Mouse (Mus musculus): ENCODE data around the gene Ereg. TPM values are rescaled to one million over a fixed set of nuclear protein-coding genes. Genes with fewer than 3 reads are reported as not detected.

The Ereg gene
- total and polyA plus RNA-seq, 2 experiments from 2014 or later, result not detected

DNA sequence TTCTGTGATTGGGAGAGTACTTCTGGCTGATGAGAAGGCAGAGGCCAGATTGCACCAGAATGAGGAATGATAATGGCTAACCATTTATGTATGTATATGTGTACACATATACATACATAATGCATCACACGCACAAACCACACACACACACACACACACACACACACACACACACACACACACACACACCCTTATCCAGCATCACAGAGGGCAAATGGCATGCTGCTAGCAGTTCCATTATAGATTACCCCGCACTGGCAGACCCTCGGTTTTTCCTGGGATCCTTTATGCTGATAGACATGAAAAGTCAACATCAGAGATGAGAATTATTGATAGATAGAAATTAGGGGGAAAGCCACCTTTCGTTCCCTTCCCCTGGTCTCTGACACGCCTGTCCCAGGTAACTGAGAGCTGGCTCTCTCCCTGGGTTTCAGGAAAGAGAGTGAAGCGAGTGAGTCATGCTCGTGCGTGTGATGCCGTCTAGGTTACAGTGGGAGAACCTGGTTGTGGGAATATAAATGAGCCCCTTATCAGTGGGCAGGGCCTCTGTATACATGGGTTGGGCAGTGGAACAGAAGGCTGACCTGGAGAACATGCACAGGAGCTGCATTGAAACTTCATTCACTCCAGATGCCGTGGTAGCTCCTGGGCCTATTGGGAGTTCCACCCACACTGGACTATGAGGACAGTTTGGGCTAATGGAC is 23.6 kb downstream of the Ereg start:
- no peak overlapping the region for H3K9ac ChIP-seq (replicated peaks; ENCODE audit: low read length, poor library complexity, severe bottlenecking)
- H3K27me3 ChIP-seq (ENCODE audit: insufficient read depth, low read length), result no peaks in the 10 kb centered on the region
- no peak for TF ChIP-seq CTCF (IDR thresholded peaks at IDR 0.05)
- no peak overlapping the region for H3K4me2 ChIP-seq (ENCODE audit: low read depth, low read length, poor library complexity, severe bottlenecking)
- H3K27ac ChIP-seq (ENCODE audit: low read depth, low read length), result no peak overlapping the region
- ATAC-seq (ENCODE audit: low FRiP score) (no peak), DNase-seq (ENCODE audit: low spot score) (no peak)
- H3K4me3 ChIP-seq (ENCODE audit: low read depth, low read length), result no peak overlapping the region
- no peaks in the 10 kb centered on the region for H3K9me3 ChIP-seq (ENCODE audit: low read length)
- 91% methylated on average over 10 of the region's 10 CpGs for WGBS
- H3K4me1 ChIP-seq (ENCODE audit: insufficient read depth, low read length), result no peaks in the 10 kb centered on the region
- no peaks in the 10 kb centered on the region for H3K36me3 ChIP-seq (ENCODE audit: insufficient read depth, low read length)

DNA sequence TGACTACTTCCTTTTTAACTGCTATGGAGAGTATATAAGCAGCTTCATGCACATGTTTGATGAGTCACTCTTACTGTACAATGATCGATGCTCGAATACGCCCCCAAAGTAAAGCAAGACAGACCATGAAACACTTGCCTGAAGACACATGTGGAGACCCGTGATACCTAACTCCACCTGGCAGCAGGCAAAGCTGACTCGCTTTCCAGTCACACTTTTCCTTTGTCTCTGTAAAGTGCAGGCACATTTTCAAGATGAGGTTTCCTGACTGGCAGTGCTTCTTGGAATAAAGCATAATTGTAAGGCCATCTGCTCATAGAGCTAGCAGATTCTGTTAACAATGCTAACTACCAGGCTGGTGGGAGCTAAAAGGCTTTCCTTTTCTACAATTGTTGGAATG is 27.3 kb downstream of the Ereg start:
- H3K27ac ChIP-seq (ENCODE audit: low read depth, low read length), result no peak overlapping the region
- no peak overlapping the region for H3K9ac ChIP-seq (replicated peaks; ENCODE audit: low read length, poor library complexity, severe bottlenecking)
- no peak overlapping the region for H3K4me3 ChIP-seq (ENCODE audit: low read depth, low read length)
- DNase-seq (ENCODE audit: low spot score) (no peak), ATAC-seq (ENCODE audit: low FRiP score) (no peak)
- no peaks in the 10 kb centered on the region for H3K36me3 ChIP-seq (ENCODE audit: insufficient read depth, low read length)
- no peaks in the 10 kb centered on the region for H3K27me3 ChIP-seq (ENCODE audit: insufficient read depth, low read length)
- TF ChIP-seq CTCF (IDR thresholded peaks at IDR 0.05), result no peak
- no peaks in the 10 kb centered on the region for H3K9me3 ChIP-seq (ENCODE audit: low read length)
- H3K4me2 ChIP-seq (ENCODE audit: low read depth, low read length, poor library complexity, severe bottlenecking), result no peak overlapping the region
- H3K4me1 ChIP-seq (ENCODE audit: insufficient read depth, low read length), result no peaks in the 10 kb centered on the region
- 97% methylated on average over 5 of the region's 5 CpGs for WGBS

DNA sequence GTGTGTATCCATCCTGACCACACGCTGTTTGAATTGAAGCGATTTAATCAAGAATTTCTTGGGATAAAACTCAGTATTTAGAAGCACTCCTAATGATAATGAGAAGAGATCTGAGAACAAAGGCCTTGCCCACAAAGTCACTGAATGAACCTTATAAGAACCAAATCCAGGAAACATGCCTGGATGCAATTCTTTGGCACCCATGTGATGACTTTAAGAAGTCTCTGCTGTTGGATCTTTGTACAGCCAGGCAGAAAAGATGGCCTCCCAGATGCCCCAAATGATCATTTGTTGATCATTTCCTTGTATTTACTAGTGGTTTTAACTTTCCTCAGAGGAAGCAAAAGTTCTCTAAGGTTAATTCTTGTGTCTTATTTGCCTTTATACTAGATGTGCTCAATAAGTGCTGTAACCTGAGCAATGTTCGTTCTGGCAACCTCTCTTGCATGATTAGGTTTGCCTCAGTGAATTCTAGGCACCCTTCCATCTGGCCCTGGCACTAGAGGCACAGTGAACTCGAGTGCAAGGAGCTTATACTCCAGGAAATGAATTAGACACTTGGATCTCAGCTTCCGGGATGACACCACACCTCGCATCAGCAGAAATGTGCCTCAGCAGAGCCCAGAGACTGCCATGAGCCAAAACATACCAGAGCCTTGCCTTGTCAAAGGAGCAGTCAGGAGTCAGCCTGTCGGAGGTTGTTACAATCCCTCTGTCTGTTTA is 29.7 kb downstream of the Ereg start:
- 79% methylated on average over 7 of the region's 7 CpGs for WGBS
- no peak for TF ChIP-seq CTCF (IDR thresholded peaks at IDR 0.05)
- H3K9ac ChIP-seq (replicated peaks; ENCODE audit: low read length, poor library complexity, severe bottlenecking), result no peak overlapping the region
- no peaks in the 10 kb centered on the region for H3K9me3 ChIP-seq (ENCODE audit: low read length)
- no peak overlapping the region for H3K27ac ChIP-seq (ENCODE audit: low read depth, low read length)
- H3K4me3 ChIP-seq (ENCODE audit: low read depth, low read length), result no peak overlapping the region
- H3K27me3 ChIP-seq (ENCODE audit: insufficient read depth, low read length), result no peaks in the 10 kb centered on the region
- DNase-seq (ENCODE audit: low spot score) (peak; percentile 74), ATAC-seq (ENCODE audit: low FRiP score) (no peak; the same call in 1 of the 2 replicates)
- H3K4me2 ChIP-seq (ENCODE audit: low read depth, low read length, poor library complexity, severe bottlenecking), result no peak overlapping the region
- no peaks in the 10 kb centered on the region for H3K36me3 ChIP-seq (ENCODE audit: insufficient read depth, low read length)
- no peaks in the 10 kb centered on the region for H3K4me1 ChIP-seq (ENCODE audit: insufficient read depth, low read length)

DNA sequence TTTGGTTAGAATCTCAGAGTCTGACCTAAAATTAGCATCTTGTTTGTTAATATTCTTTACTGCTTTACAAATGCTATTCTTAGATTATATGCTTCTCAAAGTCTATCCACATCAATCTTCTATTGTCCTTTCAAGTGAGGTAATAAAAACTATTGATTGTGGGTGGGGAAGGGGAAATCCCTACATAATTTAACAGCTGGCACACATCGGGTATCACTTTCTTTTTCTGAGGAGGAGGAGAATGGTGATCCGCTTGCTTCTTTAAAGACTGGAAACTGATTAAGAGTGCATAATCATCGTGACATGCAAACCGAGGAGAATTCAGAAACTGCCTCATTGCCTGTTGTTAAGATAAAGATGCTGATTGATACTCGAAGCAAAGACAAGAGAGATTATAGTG is 31.8 kb downstream of the Ereg start:
- Histone ChIP-seq H3K4me2 (ENCODE audit: low read depth, low read length, poor library complexity, severe bottlenecking) (no peak overlapping the region), H3K4me1 (ENCODE audit: insufficient read depth, low read length) (no peaks in the 10 kb centered on the region), H3K27ac (ENCODE audit: low read depth, low read length) (no peak overlapping the region), H3K4me3 (ENCODE audit: low read depth, low read length) (no peak overlapping the region), H3K9ac (replicated peaks; ENCODE audit: low read length, poor library complexity, severe bottlenecking) (no peak overlapping the region), H3K27me3 (ENCODE audit: insufficient read depth, low read length) (no peaks in the 10 kb centered on the region), H3K9me3 (ENCODE audit: low read length) (no peaks in the 10 kb centered on the region), H3K36me3 (ENCODE audit: insufficient read depth, low read length) (no peaks in the 10 kb centered on the region)
- 53% methylated on average over 5 of the region's 5 CpGs for WGBS
- no peak for DNase-seq (ENCODE audit: low spot score)
- no peak for TF ChIP-seq CTCF (IDR thresholded peaks at IDR 0.05)
- ATAC-seq (ENCODE audit: low FRiP score), result no peak

DNA sequence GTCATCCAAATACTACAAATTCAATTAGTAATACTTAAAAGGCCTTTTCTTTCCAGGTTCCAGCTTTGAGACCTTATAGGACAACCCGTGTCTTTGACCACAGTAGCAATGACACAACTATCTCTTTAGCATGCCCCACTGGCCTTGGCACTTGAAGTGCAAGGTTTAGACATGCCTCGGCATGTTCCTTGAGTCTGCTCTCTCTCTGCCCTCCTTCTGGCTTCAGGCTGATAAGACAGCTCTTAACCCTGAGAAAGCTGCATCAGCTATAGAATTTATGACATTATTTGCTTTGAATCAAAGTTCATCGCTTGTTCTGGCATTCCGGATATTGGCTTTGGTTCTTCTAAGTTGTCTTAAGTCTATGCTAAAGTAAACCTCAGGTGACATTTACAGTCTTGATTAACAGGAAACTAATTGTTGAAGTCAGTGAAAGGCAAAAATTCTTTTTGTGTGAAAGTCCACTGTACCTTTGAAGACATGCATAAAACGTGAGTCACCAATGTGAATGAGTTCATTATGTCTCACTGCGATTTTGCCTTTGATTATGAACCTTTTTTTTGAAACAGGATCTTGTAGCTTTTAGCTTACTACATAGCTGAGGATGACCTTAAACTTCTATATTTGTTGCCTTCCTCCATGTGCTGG is 35.7 kb downstream of the Ereg start:
- H3K9me3 ChIP-seq (ENCODE audit: low read length), result no peaks in the 10 kb centered on the region
- H3K4me2 ChIP-seq (ENCODE audit: low read depth, low read length, poor library complexity, severe bottlenecking), result no peak overlapping the region
- DNase-seq (ENCODE audit: low spot score), result no peak
- H3K9ac ChIP-seq (replicated peaks; ENCODE audit: low read length, poor library complexity, severe bottlenecking), result no peak overlapping the region
- 90% methylated on average over 6 of the region's 6 CpGs for WGBS
- no peak for TF ChIP-seq CTCF (IDR thresholded peaks at IDR 0.05)
- H3K36me3 ChIP-seq (ENCODE audit: insufficient read depth, low read length), result no peaks in the 10 kb centered on the region
- no peak overlapping the region for H3K27ac ChIP-seq (ENCODE audit: low read depth, low read length)
- no peaks in the 10 kb centered on the region for H3K27me3 ChIP-seq (ENCODE audit: insufficient read depth, low read length)
- no peak overlapping the region for H3K4me3 ChIP-seq (ENCODE audit: low read depth, low read length)
- H3K4me1 ChIP-seq (ENCODE audit: insufficient read depth, low read length), result no peaks in the 10 kb centered on the region
- no peak for ATAC-seq (ENCODE audit: low FRiP score)

DNA sequence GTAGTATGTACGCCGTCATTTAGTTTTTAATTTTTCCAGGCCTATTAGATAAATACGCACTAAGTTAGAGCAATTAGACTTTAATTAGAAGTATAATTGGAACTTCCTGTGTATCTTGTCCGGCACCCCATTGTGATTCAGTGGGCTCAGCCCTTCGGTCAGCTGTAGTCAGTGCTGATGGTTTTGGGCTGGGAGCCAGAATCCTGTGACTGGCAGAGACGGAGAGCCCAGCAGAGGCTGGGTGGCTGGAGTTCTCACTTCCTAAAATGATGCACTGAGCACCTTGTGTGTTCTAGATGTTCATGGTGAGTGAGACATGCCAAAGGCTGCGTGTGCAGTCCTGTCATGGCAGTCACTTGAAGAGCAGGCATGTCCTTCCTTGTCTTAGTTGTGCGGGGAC is 36.6 kb downstream of the Ereg start:
- ATAC-seq (ENCODE audit: low FRiP score) (no peak), DNase-seq (ENCODE audit: low spot score) (peak; percentile 7)
- no peak overlapping the region for H3K27ac ChIP-seq (ENCODE audit: low read depth, low read length)
- no peaks in the 10 kb centered on the region for H3K9me3 ChIP-seq (ENCODE audit: low read length)
- no peak overlapping the region for H3K9ac ChIP-seq (replicated peaks; ENCODE audit: low read length, poor library complexity, severe bottlenecking)
- TF ChIP-seq CTCF (IDR thresholded peaks at IDR 0.05), result no peak
- H3K4me2 ChIP-seq (ENCODE audit: low read depth, low read length, poor library complexity, severe bottlenecking), result no peak overlapping the region
- no peak overlapping the region for H3K4me3 ChIP-seq (ENCODE audit: low read depth, low read length)
- H3K36me3 ChIP-seq (ENCODE audit: insufficient read depth, low read length), result no peaks in the 10 kb centered on the region
- H3K4me1 ChIP-seq (ENCODE audit: insufficient read depth, low read length), result no peaks in the 10 kb centered on the region
- 83% methylated on average over 8 of the region's 8 CpGs for WGBS
- no peaks in the 10 kb centered on the region for H3K27me3 ChIP-seq (ENCODE audit: insufficient read depth, low read length)
